Mouse (Mus musculus): Measurements from ENCODE around the gene Gm26920.

GRCm38 (mm10) chr7:30132396-30132795 is 42.2 kb upstream of the Gm26920 start:
- TF ChIP-seq CTCF (IDR thresholded peaks at IDR 0.05; ENCODE audit: low read depth) = no peak
- no peak for TF ChIP-seq EP300 (IDR thresholded peaks at IDR 0.05; ENCODE audit: low read depth)
